Mouse (Mus musculus): ENCODE results near the gene Spire2.

- TF ChIP-seq CTCF (IDR thresholded peaks at IDR 0.05; ENCODE audit: borderline replicate concordance, insufficient read depth, low read length) (no peak), POLR2A (IDR thresholded peaks at IDR 0.05; ENCODE audit: low read depth, low read length) (no peak)
These were observed 4.0 kb upstream of the Spire2 start for GRCm38 (mm10) chr8:123328552-123328951.
